Mouse (Mus musculus) thymus, adult 2 months (tissue): ENCODE measurements around the gene Uba3.

Experiments used
- CTCF ChIP-seq: fragments of 200-500 bp; IDR thresholded peaks from 2 replicates; pipeline ENCODE4 v1.5.1; 2012; ENCODE audit warnings: mild to moderate bottlenecking, control low read depth, low read length, moderate library complexity, borderline replicate concordance; ENCODE audit not compliant: control insufficient read depth, poor library complexity, insufficient read depth; ENCODE audit errors: extremely low read depth
- POLR2A ChIP-seq: fragments of 200-500 bp; IDR thresholded peaks from 2 replicates; pipeline ENCODE4 v1.6.1; 2012; ENCODE audit warnings: mild to moderate bottlenecking, low read length, control low read depth, moderate library complexity; ENCODE audit not compliant: control insufficient read depth, poor library complexity, insufficient read depth; ENCODE audit errors: extremely low read depth

DNA sequence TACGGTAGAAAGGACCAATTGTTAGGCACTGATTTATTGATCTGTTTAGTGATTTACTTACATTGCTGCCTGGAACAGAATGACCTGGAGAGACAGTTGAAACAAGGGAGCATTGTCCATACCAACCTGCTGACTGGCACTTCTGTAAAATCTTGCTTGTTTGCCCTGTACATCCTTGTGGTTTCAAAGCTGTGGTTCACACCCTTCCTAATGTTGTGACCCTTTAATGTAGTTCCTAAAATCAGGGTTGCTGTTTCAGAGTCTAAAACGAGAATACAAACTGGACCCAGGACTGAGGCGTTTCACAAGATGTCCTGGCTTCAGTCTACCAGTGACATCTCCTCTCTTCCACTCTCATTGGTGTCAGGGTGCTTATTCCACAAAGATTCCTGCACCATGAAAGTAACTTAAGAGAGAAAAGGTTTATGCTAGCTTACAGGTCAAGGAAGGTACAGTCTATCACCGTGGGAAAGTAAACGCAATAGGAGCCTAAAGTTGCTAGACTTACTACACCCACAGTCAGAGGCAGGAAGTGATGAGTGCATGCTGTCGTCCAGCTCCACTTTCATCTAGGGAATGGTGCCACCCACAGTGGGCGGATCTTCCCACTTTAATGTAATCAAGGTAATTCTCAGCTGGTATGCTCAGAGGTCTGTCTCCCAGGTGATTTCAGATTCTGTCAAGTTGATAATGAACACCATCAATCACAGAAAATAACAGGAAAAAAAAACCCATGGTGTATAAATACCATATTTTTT lies 29.6 kb upstream of the Uba3 start:
- TF ChIP-seq CTCF (no peak), POLR2A (no peak)
